Mouse (Mus musculus) cerebellum, adult 11 months (tissue): ENCODE data around the gene Ptpn23.
"Not testable (repeated sequence)": the region's sequence is repeated elsewhere in the genome, so short reads cannot be mapped to it uniquely, and the experiment has no call there.

Source experiments
- DNase-seq: peaks from one replicate; pipeline ENCODE4 v3.0.0; 2022

Gene Ptpn23

DNA sequence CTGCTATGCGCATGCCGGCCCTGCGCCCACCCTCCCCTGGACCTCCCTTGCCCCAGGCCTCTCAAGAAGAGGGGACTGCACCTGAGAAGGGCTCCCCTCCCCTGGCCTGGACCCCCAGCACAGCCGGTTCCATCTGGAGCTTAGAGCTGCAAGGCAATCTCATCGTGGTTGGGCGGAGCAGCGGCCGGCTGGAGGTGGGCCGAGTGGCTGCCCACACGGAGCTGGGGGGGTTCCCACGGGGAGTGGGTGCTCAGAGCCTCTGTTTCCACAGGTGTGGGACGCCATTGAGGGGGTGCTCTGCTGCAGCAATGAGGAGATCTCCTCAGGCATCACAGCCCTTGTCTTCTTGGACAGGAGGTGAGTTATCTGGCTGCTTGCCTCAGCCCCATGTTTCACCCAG is 26.7 kb downstream of the Ptpn23 start:
- DNase-seq = no peak

DNA sequence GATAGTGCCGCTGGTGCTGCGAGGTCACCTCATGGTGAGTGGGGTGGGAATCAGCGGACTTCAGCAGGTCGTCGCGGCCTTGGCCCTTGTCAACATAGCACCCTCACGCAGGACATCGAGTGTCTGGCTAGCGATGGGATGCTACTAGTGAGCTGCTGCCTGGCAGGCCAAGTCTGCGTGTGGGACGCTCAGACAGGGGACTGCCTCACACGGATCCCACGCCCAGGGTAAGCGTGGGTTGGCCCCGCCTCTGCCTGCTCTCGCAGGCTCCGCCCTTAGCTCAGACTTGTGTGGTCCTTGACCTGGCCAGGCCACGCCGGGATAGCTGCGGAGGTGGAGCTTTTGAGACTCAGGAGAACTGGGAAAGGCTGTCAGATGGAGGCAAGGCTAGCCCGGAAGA is 27.4 kb downstream of the Ptpn23 start:
- no peak for DNase-seq

DNA sequence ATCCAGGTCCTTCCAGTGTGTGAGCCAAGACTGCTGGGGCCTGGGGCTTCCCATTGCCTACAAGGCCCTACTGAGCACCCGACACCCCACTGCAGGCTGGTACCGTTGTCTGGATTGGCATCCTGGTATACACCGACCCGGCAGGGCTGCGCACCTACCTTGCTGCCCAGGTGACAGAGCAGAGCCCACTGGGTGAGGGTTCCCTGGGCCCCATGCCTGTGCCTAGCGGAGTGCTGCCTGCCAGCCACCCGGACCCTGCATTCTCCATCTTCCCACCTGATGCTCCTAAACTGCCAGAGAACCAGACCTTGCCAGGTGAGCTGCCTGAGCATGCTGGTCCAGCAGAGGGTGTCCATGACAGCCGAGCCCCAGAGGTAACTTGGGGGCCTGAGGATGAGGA is 28.7 kb downstream of the Ptpn23 start:
- no peak for DNase-seq

DNA sequence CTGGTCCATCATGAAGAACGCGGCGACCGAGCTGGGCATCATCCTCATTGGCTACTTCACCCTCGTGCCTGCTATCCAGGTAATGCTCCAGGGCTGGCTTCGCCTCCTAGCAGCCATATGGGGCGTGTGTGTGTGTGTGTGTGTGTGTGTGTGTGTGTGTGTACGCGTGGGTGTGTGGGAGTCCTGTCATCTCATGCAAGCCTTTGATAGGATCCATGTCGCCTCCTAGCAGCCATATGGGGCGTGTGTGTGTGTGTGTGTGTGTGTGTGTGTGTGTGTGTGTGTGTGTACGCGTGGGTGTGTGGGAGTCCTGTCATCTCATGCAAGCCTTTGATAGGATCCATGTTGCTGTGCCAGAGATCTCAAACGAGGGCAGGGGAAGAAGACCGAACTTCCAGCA is 30.4 kb downstream of the Ptpn23 start:
- DNase-seq = not testable (repeated sequence)

DNA sequence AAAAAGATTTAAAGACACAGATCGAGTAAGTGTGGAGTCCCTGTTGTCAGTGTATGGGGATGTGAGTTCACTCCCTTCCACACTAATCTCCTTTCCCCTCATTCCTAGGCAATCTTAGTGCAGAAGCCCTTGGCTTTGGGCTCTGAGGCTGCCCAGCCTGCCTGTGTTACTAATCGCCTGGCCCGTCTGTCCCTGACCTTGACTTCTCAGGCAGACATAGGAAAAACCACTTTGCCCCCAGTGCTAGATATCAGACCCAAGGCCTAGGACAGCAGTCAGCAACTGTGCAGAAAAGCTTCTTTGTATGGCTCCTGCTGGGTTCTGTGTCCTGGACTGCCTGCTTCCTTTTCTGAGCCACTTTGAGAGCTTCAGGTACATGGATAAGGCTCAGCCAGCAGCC is 32.3 kb downstream of the Ptpn23 start:
- no peak for DNase-seq

DNA sequence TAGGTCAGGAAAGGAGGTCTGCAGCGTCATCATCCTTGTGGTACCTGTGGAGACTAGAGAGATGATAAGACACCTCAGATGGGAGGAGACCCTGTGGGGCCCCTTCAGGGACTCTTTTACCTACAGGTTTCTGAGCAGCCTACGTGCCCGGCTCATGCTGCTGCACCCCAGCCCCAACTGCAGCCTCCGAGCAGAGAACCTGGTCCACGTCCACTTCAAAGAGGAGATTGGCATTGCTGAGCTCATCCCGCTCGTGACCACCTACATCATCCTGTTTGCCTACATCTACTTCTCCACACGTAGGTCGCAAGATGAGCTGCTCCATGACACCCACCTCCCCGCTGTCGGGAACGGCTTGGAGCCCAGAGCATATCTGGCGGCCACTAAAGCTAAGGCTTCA is 34.1 kb downstream of the Ptpn23 start:
- no peak for DNase-seq

DNA sequence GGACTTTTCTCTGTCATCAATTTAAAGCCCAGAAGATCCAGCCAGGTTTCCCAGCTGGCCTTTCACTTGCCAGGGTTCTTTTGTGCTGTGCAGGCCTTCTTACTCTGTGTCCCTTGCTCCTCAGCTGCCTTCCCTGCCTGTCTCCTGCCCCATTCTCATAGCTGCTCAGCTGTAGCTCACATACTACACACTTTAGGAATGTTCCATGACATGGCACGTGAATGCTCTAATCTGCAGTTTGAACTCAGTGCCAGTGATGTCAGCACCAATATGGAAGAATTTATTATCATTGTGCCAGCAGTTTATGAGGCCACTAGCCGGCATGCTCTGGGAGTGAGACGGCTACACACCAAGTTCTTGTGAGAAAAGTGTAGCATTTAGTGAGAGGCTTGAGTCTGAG is 38.2 kb downstream of the Ptpn23 start:
- DNase-seq = no peak

DNA sequence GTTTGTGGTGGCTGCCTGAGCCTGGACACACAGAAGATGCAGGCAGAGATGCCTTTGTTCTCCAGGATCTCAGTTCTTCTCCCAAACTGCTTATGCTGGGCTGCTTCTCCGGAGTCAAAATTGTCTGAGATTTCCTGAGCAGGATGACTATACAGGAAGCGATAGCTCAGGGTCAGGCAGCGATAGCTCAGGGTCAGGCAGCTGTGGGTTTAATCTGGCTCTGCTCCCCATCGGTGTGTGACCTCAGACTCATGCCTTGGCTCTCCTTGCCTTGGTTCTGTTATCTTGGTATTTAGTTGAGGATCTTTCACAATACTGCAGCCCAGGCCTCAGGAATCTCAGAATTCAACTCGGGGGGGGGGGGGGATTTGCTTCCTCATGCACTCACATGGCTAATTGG is 41.3 kb downstream of the Ptpn23 start:
- DNase-seq = no peak

DNA sequence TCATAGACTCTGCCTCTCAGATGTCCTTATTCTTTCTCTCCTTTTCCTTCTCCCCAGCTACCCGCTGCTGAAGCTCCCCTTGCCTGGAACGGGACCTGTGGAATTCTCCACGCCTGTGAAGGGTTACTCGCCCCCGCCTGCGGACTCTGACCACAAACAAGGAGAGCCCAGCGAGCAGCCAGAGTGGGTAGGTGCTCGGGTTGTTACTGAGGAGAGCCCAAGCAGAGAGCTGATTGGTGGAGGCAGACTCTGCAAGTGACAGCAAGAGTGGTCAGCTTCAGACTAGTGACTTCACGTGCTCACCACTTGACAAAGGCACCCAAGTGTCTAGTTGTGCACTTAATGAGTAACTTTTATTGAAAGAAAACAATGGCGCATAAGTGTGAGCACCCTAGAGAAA is 45.7 kb downstream of the Ptpn23 start:
- DNase-seq = no peak

DNA sequence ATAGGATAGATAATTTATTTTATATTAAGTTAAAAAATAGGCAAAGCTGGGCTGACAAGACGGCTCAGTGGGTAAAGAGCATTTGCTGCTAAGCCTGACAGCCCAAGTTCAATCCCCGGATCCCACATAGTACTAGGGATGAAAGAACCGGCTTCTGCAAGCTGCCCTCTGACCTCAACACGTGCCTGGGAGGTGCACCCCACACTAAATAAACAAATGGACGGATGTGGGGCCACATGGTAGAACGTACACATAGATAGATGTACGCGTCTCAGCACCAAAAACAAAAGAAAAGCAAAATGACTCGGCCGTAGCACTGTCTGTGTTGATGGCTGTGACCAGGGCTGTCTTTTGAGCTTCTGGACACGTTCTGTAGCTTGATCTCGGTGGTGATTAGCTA is 46.7 kb downstream of the Ptpn23 start:
- DNase-seq = no peak

DNA sequence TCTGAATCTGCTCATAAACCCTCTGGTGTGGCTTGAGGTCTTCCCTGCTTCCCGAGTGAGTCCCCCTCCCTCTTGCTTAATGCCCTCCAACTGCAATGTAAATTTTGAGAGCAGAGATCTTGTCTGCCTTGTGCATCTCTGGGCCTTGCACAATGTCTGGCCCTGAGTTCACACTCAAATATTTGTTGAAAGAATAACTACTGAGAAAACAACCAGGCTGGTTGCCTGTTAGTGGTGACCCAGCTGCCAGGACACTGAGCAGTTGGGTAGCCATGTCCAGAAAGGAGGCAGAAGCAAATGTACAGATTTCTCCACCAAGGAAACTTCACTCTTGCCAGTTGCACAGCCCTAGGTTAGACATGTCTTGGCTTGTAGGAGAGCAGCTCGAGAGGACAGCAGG is 49.7 kb downstream of the Ptpn23 start:
- no peak for DNase-seq

DNA sequence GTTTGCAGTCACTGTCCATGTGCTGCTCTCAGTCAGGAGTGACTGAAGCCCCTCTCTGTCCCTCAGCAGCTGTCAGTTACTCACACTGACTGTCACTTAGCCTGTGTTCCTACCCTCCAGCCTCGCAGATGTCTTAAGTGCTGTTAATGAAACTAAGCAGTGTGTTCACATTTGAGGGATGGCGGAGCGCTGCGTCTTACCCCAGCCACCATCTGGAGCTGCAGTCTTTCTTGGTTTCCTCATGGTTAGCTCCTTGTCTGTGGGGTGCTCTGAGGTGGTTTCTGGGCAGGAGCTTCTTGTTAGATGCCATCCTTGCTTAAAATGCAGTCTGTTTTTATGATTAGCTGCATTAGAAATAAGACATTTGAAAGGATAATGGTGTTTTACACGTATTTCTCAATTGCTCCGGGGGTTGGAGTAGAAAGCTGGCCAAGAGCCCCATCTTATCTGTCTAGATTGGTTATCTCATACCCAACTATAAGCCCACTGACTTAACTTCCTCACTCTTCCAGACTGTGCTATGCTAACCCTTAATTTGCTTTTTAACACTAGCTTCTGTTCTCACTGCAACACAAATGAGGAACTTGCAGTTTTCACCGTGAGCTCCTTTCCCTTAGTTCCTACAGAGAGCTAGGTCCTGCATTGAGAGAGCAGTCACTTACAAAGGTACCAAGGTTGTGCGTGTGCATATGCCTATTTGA is 55.9 kb downstream of the Ptpn23 start:
- DNase-seq = no peak

DNA sequence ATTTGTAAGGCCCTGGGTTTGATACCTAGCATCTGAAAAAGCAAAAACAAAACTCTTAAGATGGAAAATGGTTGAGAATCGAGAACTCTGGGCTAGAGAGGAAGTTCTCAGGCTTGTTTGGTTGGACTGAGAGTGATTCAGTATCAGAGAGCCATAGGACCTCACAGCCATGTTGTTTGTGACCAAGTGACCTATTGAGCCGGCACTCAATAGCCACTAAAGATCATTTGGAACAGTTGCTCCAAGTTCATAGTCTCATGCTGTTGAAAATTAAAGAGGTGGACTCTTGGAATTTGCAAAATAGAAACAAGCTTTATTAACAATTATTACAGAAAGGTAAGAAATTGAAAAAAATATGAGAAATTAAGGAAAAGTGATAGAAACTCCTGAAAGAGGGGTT is 56.7 kb downstream of the Ptpn23 start:
- no peak for DNase-seq

DNA sequence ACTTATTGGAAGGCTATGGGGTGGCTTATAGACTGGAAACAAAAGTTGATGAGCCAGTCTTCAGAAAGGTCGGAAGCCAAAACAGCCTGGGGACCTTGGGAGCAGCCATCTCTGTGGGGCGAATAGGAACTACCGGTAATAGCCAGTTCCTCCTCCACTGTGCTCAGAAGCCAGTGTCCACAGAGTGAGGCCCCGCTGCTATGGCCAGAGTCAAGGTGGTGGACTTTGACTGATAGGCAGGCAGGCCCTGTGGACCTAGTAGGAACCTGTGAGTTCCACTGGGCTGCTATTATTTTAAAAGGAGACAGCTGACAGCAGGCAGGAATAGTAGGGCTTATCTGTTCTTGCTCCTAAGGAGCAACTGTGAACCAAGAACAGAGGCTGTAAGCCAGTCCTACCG is 57.4 kb downstream of the Ptpn23 start:
- DNase-seq = no peak

DNA sequence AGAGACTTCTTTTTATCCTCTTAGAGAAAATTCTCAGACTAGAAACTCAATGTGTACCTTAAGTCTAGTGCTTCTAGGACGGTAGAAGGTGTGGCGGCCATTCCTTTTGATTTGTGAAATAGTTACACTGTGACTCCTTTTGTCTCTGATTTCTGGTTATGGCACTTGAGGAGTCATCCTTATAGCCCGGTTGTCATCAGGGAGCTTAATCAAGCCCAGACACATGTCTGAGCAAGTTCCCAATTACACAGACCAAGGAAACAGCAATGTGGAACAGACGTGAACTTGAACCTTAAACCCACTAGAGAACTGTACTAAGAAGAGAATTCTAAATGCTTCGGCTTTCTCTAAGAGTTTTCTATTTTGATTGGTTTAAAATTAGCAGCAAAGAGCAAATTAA is 57.8 kb downstream of the Ptpn23 start:
- no peak for DNase-seq

DNA sequence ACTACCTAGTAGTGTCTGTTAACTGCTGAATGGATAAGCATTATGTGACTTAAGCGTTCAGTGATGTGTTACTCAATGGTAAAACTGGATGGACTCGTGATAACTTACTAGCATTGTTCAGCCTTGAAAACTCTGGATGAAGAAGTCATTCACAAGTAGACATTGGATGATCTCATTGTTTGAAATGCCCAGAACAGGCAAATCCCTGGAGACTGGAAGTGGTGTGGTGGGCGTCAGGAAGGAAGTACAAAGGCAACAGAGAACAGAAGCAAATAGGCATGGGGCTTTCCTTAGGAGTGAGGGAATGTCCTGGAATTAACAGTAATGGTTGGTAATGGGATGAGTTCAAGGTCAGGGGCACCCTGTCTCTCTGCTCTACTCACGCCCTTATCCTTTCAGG is 59.1 kb downstream of the Ptpn23 start:
- DNase-seq = no peak

DNA sequence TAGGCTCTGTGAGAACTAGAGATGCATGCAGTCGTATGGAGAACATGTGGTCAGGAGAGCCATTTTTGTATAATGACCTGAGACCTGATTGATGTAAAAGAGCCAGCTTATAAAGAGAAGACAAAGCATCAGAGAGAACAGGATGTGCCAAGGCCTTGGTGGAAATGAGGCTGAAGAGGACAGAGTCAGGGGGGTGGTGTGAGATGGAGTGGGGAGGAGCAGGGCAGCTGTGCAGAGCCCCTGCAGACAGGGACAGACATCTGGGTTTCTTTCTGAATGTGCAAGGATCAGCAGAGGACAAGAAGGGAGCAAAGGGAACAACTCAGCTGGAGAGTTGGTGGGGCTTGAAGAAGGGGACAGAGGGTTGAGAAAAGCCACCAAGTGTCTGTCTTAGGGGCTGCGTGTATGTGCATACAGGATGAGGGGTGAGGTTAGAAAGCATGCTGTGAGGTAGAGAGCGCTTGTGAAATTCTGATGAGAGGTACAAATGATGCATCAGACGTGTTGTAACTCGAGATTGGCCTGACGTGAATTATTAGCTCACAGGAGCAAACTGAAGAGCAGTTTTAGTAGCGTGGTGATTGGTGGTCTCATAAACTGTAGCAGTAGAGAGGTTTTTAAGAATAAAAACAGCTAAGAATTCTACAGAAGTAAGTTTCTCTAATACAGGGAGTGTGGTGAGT is 62.8 kb downstream of the Ptpn23 start:
- DNase-seq = no peak

DNA sequence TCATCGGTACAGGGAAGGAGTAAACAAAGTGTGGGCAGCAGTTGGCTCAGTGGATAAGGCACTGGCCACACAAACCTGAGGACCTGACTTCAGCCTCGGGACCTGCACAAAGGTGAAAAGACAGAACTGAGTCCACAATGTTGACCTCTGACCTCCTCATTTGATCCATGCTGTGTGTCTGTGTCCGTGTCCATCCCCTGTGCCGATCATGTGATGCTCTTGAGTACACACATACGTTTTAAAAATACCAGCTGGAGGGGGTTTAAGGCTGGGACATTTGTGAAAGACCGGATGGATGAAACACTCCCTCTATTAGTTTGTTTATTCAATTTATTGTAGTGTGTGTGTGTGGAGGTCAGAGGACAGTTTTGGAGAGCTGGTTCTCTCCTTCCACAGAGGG is 64.2 kb downstream of the Ptpn23 start:
- no peak for DNase-seq

DNA sequence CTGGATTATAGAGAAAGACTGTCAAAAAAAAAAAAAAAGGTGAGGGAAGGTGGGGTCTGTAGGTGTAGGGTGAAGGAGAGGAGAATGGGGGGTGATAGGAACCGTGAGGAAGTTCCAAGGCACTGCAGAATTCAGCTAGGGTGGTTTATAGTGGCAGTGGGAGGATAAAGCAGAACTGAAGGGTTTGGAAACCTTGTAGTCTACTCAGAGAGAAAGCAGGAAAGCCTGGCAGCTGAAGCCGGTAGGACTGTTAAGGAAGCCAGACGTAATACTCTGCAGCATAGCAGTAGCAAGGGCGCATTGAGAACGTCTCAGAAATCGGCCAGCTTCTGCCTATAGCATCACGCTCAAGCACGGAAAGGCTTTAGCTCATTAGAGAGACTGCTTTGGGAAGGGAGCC is 66.0 kb downstream of the Ptpn23 start:
- DNase-seq = no peak

DNA sequence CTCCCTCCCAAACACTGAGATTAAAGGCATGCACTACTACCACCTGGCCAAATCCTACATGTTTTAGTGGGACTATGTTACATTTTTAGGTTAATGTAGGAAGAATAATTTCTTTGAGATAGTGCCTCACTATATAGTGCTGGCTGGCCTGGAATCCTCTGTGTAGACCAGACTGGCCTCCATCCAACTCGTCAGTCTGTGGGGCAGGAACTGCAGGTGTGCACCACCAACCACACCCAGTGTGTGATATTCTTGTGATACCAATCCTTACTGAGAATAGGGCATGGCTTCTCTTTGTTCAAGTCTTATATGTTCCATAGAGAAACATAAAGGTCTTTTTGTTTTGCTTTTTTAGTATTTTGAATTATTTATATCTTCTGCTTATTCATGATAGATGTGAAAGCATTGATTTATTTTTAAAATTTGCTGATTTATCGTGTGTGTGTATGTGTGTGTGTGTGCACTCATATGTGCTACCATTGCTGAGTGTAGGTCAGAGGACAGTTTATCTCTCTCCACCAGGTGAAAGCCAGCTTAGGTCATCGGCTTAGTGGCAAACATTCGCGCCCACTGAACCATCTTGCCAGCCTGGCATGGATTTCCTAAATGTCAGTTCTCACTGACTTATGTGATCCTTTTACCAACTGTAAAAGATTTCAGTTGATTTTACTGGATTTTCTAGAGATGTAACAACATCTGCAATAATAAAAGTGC is 67.8 kb downstream of the Ptpn23 start:
- DNase-seq = no peak
